18 mouse cellular contexts compared by ENCODE assay signal in genomic region chr5:52168468-52168867, GRCm38 (mm10).
"Had no signal": no experiment of that assay in that cellular context is flagged by ENCODE, and none has a peak within 500 bp of the region (broad histone marks: within the 10 kb centered on the region; RNA-seq: fewer than 3 reads in every experiment).

No protein-coding gene starts in this region.

- H3K4me2 ChIP-seq: liver, embryonic 11.5 days; liver, embryonic 15.5 days; lung, embryonic 15.5 days; midbrain, embryonic 12.5 days; neural tube, embryonic 13.5 days; stomach, embryonic 15.5 days had no signal

- H3K27ac ChIP-seq: limb, embryonic 10.5 days; liver, embryonic 15.5 days; lung, embryonic 15.5 days; midbrain, embryonic 12.5 days; neural tube, embryonic 13.5 days; stomach, embryonic 15.5 days had no signal

- H3K27me3 ChIP-seq: liver, embryonic 15.5 days; lung, embryonic 15.5 days; megakaryocyte, embryonic 14.5 days; midbrain, embryonic 12.5 days; neural tube, embryonic 13.5 days; stomach, embryonic 15.5 days had no signal

- H3K9me3 ChIP-seq: limb, embryonic 10.5 days; liver, embryonic 15.5 days; lung, embryonic 15.5 days; megakaryocyte, embryonic 14.5 days; midbrain, embryonic 12.5 days; neural tube, embryonic 13.5 days; stomach, embryonic 15.5 days had no signal

- H3K4me3 ChIP-seq: limb, embryonic 10.5 days; liver, embryonic 15.5 days; lung, embryonic 15.5 days; megakaryocyte, embryonic 14.5 days; midbrain, embryonic 12.5 days; neural tube, embryonic 13.5 days; stomach, embryonic 15.5 days had no signal

- H3K9ac ChIP-seq: liver, embryonic 15.5 days; lung, embryonic 15.5 days; midbrain, embryonic 12.5 days; neural tube, embryonic 13.5 days; stomach, embryonic 15.5 days had no signal

- ATAC-seq: midbrain, embryonic 16.5 days had no signal

- H3K4me1 ChIP-seq: limb, embryonic 10.5 days; liver, embryonic 15.5 days; lung, embryonic 15.5 days; midbrain, embryonic 12.5 days; neural tube, embryonic 13.5 days; stomach, embryonic 15.5 days had no signal

- DNase-seq: kidney, adult 11 months; kidney, adult 9 months; kidney, postnatal 25 days; layer of hippocampus, adult 9-11 months; retina, postnatal 1 day; right cerebral cortex, postnatal 4 days; spleen, adult 18-20 months; thymus, adult 2 months; thymus, postnatal 25 days had no signal
